Mouse (Mus musculus) kidney, adult 2 months (tissue): Measurements from ENCODE around the gene Myadml2. TPM values are rescaled to one million over a fixed set of nuclear protein-coding genes. Genes with fewer than 3 reads are reported as not detected.

Experiments
- DNase-seq: peaks from one replicate; pipeline ENCODE4 v3.0.0; 2021
- H3K27ac ChIP-seq: fragments of 200-500 bp; 2 replicates; pipeline ENCODE4 v1.5.1; 2012; ENCODE audit warnings: low read depth, low read length, control low read depth, inconsistent platforms; ENCODE audit not compliant: insufficient read depth
- H3K27me3 ChIP-seq: fragments of 200-500 bp; replicated peaks from 2 replicates; pipeline ENCODE4 v1.6.1; 2012; ENCODE audit warnings: mild to moderate bottlenecking, moderate library complexity, low read length, inconsistent platforms; ENCODE audit not compliant: control insufficient read depth, insufficient read depth
- H3K36me3 ChIP-seq: fragments of 200-500 bp; 2 replicates; pipeline ENCODE4 v1.6.1; 2012; ENCODE audit warnings: mild to moderate bottlenecking, moderate library complexity, low read length, inconsistent platforms; ENCODE audit not compliant: control insufficient read depth, insufficient read depth
- H3K4me1 ChIP-seq: fragments of 200-500 bp; 2 replicates; pipeline ENCODE4 v1.6.1; 2011; ENCODE audit warnings: low read length; ENCODE audit not compliant: control insufficient read depth, insufficient read depth
- H3K4me3 ChIP-seq: fragments of 200-500 bp; 2 replicates; pipeline ENCODE4 v1.5.1; 2011; ENCODE audit warnings: mild to moderate bottlenecking, low read depth, low read length, control low read depth; ENCODE audit not compliant: insufficient read depth
- CTCF ChIP-seq: fragments of 200-500 bp; conservative IDR thresholded peaks from 2 replicates; pipeline ENCODE4 v1.5.1; 2011; ENCODE audit warnings: low read depth, mild to moderate bottlenecking, control low read depth, low read length, moderate library complexity, mixed read lengths; ENCODE audit not compliant: insufficient read depth, insufficient read length
- POLR2A ChIP-seq: fragments of 200-500 bp; IDR thresholded peaks from one replicate; pipeline ENCODE4 v1.6.1; 2011; ENCODE audit warnings: low read depth, low read length, control low read depth
- WGBS: fragments of 180-500 bp; shearing (Covaris S2); methylation state at CpG from one replicate; pipeline ENCODE4 v1.1.7; 2018; 5-methylcytosine and 5-hydroxymethylcytosine counted together
- polyA plus RNA-seq: library from polyadenylated mRNA; depleted of rRNA; stranded (reverse); fragments of >200 nt; gene quantifications from 2 replicates; pipeline ENCODE4 v1.2.3, GENCODE M21; 2012; rRNA removed

Gene Myadml2
- 0.27 and 1.0 TPM in 2 replicates for polyA plus RNA-seq

- TF ChIP-seq POLR2A (no peak), CTCF (no peak)
- no peaks in the 10 kb centered on the region for H3K27me3 ChIP-seq
- H3K36me3 ChIP-seq: no peaks in the 10 kb centered on the region
- H3K4me1 ChIP-seq: peaks cover 2% of the 10 kb centered on the region; the same call in 1 of the 2 replicates
- H3K27ac ChIP-seq: no peak within 1 kb of the TSS
- 13% methylated on average over 13 of the region's 13 CpGs for WGBS
- DNase-seq: no peak
- H3K4me3 ChIP-seq: no peak within 1 kb of the TSS
Measured at GRCm38 (mm10) chr11:120648001-120648476, at the start of gene Myadml2. Gene Myadml2 (minus strand): TSS chr11:120648158.

- no peaks in the 10 kb centered on the region for H3K27me3 ChIP-seq
- 54% methylated on average over 10 of the region's 10 CpGs for WGBS
- no peak overlapping the region for H3K27ac ChIP-seq
- H3K4me1 ChIP-seq: peaks cover 19% of the 10 kb centered on the region
- TF ChIP-seq CTCF (no peak), POLR2A (no peak)
- no peaks in the 10 kb centered on the region for H3K36me3 ChIP-seq
- DNase-seq: peak; percentile 37
- no peak overlapping the region for H3K4me3 ChIP-seq
Measured at GRCm38 (mm10) chr11:120697741-120698140, 49.8 kb upstream of the Myadml2 start.

GRCm38 (mm10) chr11:120696568-120696967 is 48.6 kb upstream of the Myadml2 start:
- Histone ChIP-seq H3K27ac (no peak overlapping the region), H3K4me1 (peaks cover 27% of the 10 kb centered on the region), H3K4me3 (no peak overlapping the region), H3K36me3 (no peaks in the 10 kb centered on the region), H3K27me3 (no peaks in the 10 kb centered on the region)
- TF ChIP-seq CTCF (0 out of 2 replicates have a peak, but pooled peaks have one; percentile 19), POLR2A (no peak)
- WGBS: 94% methylated on average over 6 of the region's 6 CpGs
- DNase-seq: no peak

GRCm38 (mm10) chr11:120695641-120696040 is 47.7 kb upstream of the Myadml2 start:
- peaks cover 27% of the 10 kb centered on the region for H3K4me1 ChIP-seq
- TF ChIP-seq CTCF: no peak
- TF ChIP-seq POLR2A: no peak
- H3K4me3 ChIP-seq: no peak overlapping the region
- peak; percentile 84 for DNase-seq
- H3K36me3 ChIP-seq: no peaks in the 10 kb centered on the region
- no peaks in the 10 kb centered on the region for H3K27me3 ChIP-seq
- WGBS: 47% methylated on average over 12 of the region's 12 CpGs
- H3K27ac ChIP-seq: peak overlapping the region; percentile 39; the same call in 1 of the 2 replicates

- TF ChIP-seq CTCF: no peak
- WGBS: 37% methylated on average over 4 of the region's 4 CpGs
- no peaks in the 10 kb centered on the region for H3K36me3 ChIP-seq
- no peak for DNase-seq
- 0 out of 2 replicates have a peak overlapping the region, but pooled peaks have one; percentile 20 for H3K27ac ChIP-seq
- peaks cover 27% of the 10 kb centered on the region for H3K4me1 ChIP-seq
- no peak overlapping the region for H3K4me3 ChIP-seq
- H3K27me3 ChIP-seq: no peaks in the 10 kb centered on the region
Measured at GRCm38 (mm10) chr11:120695184-120695583, 47.2 kb upstream of the Myadml2 start.

- DNase-seq: peak; percentile 72
- 0 out of 2 replicates have a peak, but pooled peaks cover 3% of the 10 kb centered on the region for H3K36me3 ChIP-seq
- H3K27ac ChIP-seq: peak overlapping the region; percentile 71
- peaks cover 27% of the 10 kb centered on the region for H3K4me1 ChIP-seq
- TF ChIP-seq CTCF (no peak), POLR2A (no peak)
- WGBS: 57% methylated on average over 3 of the region's 3 CpGs
- H3K4me3 ChIP-seq: no peak overlapping the region
- no peaks in the 10 kb centered on the region for H3K27me3 ChIP-seq
Measured at GRCm38 (mm10) chr11:120693461-120693860, 45.5 kb upstream of the Myadml2 start.

GRCm38 (mm10) chr11:120692471-120693011 is 44.6 kb upstream of the Myadml2 start:
- no peaks in the 10 kb centered on the region for H3K27me3 ChIP-seq
- 50% methylated on average over 4 of the region's 4 CpGs for WGBS
- DNase-seq: peak; percentile 92
- H3K4me1 ChIP-seq: peaks cover 27% of the 10 kb centered on the region
- no peak overlapping the region for H3K4me3 ChIP-seq
- 0 out of 2 replicates have a peak, but pooled peaks cover 3% of the 10 kb centered on the region for H3K36me3 ChIP-seq
- TF ChIP-seq POLR2A (no peak), CTCF (peak; percentile 25; the same call in 1 of the 2 replicates)
- H3K27ac ChIP-seq: peak overlapping the region; percentile 71

- Histone ChIP-seq H3K4me3 (no peak overlapping the region), H3K36me3 (0 out of 2 replicates have a peak, but pooled peaks cover 3% of the 10 kb centered on the region), H3K27me3 (no peaks in the 10 kb centered on the region), H3K27ac (no peak overlapping the region), H3K4me1 (peaks cover 14% of the 10 kb centered on the region)
- DNase-seq: no peak
- WGBS: 83% methylated on average over 3 of the region's 3 CpGs
- TF ChIP-seq POLR2A (no peak), CTCF (no peak)
Measured at GRCm38 (mm10) chr11:120689365-120689764, 41.4 kb upstream of the Myadml2 start.
